Mouse (Mus musculus): ENCODE results near the gene Socs2.

GRCm38 (mm10) chr10:95362326-95362725, 54.7 kb downstream of the Socs2 start:
- no peak for TF ChIP-seq POLR2A (IDR thresholded peaks at IDR 0.05; ENCODE audit: borderline replicate concordance, low read depth, low read length)
- TF ChIP-seq CTCF (IDR thresholded peaks at IDR 0.05; ENCODE audit: low read depth, low read length): no peak
